Mouse (Mus musculus): Measurements from ENCODE around the gene Elmo1. TPM values are rescaled to one million over a fixed set of nuclear protein-coding genes. Genes with fewer than 3 reads are reported as not detected.

The Elmo1 gene
- total and polyA plus RNA-seq, 2 experiments from 2014 or later = 35.2 to 36.4 TPM

DNA sequence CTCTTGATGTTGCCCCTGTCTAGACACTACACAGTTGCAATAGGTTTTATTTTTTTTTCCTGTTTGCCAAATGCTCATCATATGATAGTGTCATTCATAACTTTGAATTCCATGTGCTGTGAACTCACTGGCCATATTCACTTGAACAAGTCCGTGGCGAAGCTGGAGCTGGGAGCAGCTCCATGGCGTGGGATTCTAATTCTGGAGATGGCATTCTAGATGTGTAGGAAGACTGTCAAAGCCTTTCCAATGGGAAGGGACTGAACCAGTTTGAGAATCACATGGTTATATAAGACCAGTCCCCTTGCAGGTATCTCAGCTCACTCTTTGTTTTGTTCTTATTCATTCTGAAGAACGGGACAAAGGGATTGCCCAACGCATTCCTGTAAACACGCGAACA is 211.4 kb downstream of the Elmo1 start:
- H3K9me3 ChIP-seq (ENCODE audit: low read length) = no peaks in the 10 kb centered on the region
- H3K27me3 ChIP-seq (ENCODE audit: insufficient read depth, low read length) = no peaks in the 10 kb centered on the region
- no peak overlapping the region for H3K9ac ChIP-seq (replicated peaks; ENCODE audit: low read length, poor library complexity, severe bottlenecking)
- TF ChIP-seq CTCF (IDR thresholded peaks at IDR 0.05) = no peak
- no peak overlapping the region for H3K4me2 ChIP-seq (ENCODE audit: low read depth, low read length, poor library complexity, severe bottlenecking)
- no peak overlapping the region for H3K4me3 ChIP-seq (ENCODE audit: low read depth, low read length)
- DNase-seq (ENCODE audit: low spot score) (no peak), ATAC-seq (ENCODE audit: low FRiP score) (no peak)
- H3K36me3 ChIP-seq (ENCODE audit: insufficient read depth, low read length) = no peaks in the 10 kb centered on the region
- H3K27ac ChIP-seq (ENCODE audit: low read depth, low read length) = no peak overlapping the region
- 0 out of 2 replicates have a peak, but pooled peaks cover 2% of the 10 kb centered on the region for H3K4me1 ChIP-seq (ENCODE audit: insufficient read depth, low read length)
- 95% methylated on average over 7 of the region's 7 CpGs for WGBS

DNA sequence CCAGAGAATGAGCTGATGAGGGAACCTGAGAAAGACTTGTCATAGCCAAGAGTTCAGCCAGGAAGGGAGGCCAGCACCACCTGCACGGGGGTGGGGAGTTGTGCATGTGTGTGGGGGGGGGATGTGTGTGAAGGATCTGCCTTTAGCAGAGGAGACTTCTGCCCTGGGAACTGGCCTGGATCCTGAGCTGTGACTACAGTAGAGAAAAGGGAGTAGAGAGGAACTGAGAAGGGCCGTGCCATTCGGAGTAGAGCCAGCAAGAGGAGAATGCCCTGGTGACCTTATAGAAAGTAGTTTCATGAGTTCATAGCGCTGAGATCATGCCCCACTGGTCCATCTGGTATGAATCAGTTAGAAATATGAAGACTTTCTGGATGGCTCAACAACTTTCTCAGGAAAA is 215.2 kb downstream of the Elmo1 start:
- Histone ChIP-seq H3K9me3 (ENCODE audit: low read length) (no peaks in the 10 kb centered on the region), H3K27ac (ENCODE audit: low read depth, low read length) (no peak overlapping the region), H3K9ac (replicated peaks; ENCODE audit: low read length, poor library complexity, severe bottlenecking) (no peak overlapping the region), H3K4me2 (ENCODE audit: low read depth, low read length, poor library complexity, severe bottlenecking) (no peak overlapping the region), H3K4me3 (ENCODE audit: low read depth, low read length) (no peak overlapping the region), H3K27me3 (ENCODE audit: insufficient read depth, low read length) (no peaks in the 10 kb centered on the region), H3K4me1 (ENCODE audit: insufficient read depth, low read length) (0 out of 2 replicates have a peak, but pooled peaks cover 2% of the 10 kb centered on the region), H3K36me3 (ENCODE audit: insufficient read depth, low read length) (no peaks in the 10 kb centered on the region)
- no peak for TF ChIP-seq CTCF (IDR thresholded peaks at IDR 0.05)
- ATAC-seq (ENCODE audit: low FRiP score) (no peak), DNase-seq (ENCODE audit: low spot score) (no peak)
- WGBS = 81% methylated on average over 4 of the region's 4 CpGs

DNA sequence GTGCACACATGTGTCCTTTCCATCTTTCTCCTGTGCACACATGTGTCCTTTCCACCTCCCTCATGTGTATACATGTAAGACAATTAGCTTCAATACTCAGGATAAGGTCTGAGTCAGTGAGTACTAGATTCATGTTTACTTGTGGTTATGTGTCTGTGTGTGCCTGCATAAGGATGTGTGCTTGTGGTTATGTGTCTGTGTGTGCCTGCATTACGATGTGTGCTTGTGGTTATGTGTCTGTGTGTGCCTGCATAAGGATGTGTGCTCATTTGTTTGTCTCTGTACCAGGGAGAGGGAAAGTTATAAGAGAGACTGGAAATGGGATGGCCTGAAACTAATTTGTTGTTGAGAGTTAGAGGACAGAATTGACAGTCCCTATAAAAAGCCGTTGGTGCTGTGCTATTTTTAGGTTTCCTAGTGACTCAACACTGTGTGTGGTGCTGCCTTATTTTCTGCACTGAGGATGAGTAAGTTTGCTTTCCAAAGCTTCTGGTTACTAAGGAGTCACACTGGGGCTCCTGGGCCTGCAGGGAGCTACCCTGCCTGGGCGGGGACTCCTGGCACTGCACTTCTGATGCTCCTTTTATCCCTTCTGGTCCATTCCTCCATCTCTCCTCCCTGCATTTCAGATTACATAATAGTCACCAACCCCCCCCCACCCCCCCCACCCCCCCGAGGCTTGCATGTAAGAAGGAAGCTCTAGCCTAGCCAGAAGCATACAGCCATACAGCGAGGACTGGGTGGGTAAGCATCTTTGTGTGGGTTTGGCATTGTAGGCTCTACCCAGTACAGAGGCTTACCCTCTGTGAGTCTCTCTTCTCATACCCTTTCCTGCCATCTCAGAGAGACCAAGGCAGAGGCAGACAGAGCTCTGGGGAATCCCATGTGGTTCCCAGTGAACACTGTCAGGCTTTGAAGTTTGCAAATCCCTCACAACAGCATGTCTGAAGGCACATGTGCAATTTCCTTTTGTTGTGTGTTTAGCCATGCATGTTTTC is 216.1 kb downstream of the Elmo1 start:
- Histone ChIP-seq H3K9me3 (ENCODE audit: low read length) (no peaks in the 10 kb centered on the region), H3K36me3 (ENCODE audit: insufficient read depth, low read length) (no peaks in the 10 kb centered on the region), H3K27me3 (ENCODE audit: insufficient read depth, low read length) (no peaks in the 10 kb centered on the region), H3K9ac (replicated peaks; ENCODE audit: low read length, poor library complexity, severe bottlenecking) (no peak overlapping the region), H3K4me3 (ENCODE audit: low read depth, low read length) (no peak overlapping the region), H3K27ac (ENCODE audit: low read depth, low read length) (no peak overlapping the region), H3K4me2 (ENCODE audit: low read depth, low read length, poor library complexity, severe bottlenecking) (no peak overlapping the region), H3K4me1 (ENCODE audit: insufficient read depth, low read length) (0 out of 2 replicates have a peak, but pooled peaks cover 2% of the 10 kb centered on the region)
- 43% methylated on average over 5 of the region's 5 CpGs for WGBS
- 0 out of 2 replicates have a peak, but pooled peaks have one; percentile 38 for ATAC-seq (ENCODE audit: low FRiP score)
- TF ChIP-seq CTCF (IDR thresholded peaks at IDR 0.05) = no peak
- no peak for DNase-seq (ENCODE audit: low spot score)

DNA sequence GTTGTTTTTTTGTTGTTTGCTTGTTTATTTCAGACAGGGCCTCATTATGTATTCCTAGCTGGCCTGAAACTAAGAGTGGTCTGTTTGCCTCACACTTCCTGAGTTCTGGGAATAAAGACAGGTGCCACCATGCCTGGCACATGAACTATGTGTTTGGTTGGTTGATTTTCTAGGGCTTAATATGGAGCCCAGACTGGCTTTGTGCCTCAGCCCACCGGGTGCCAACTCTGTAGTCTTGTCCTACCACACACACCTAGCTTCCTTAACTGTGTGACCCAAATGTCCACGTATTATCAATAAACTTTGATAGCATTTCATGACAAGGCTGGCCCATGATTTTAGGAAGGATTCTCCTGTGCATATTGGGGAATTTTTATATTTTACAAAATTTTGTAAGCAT is 217.0 kb downstream of the Elmo1 start:
- no peak overlapping the region for H3K4me2 ChIP-seq (ENCODE audit: low read depth, low read length, poor library complexity, severe bottlenecking)
- H3K4me3 ChIP-seq (ENCODE audit: low read depth, low read length) = no peak overlapping the region
- H3K27ac ChIP-seq (ENCODE audit: low read depth, low read length) = no peak overlapping the region
- WGBS = 80% methylated on average over 2 of the region's 2 CpGs
- DNase-seq (ENCODE audit: low spot score) (no peak), ATAC-seq (ENCODE audit: low FRiP score) (no peak)
- H3K9me3 ChIP-seq (ENCODE audit: low read length) = no peaks in the 10 kb centered on the region
- H3K9ac ChIP-seq (replicated peaks; ENCODE audit: low read length, poor library complexity, severe bottlenecking) = no peak overlapping the region
- no peak for TF ChIP-seq CTCF (IDR thresholded peaks at IDR 0.05)
- H3K4me1 ChIP-seq (ENCODE audit: insufficient read depth, low read length) = 0 out of 2 replicates have a peak, but pooled peaks cover 2% of the 10 kb centered on the region
- no peaks in the 10 kb centered on the region for H3K36me3 ChIP-seq (ENCODE audit: insufficient read depth, low read length)
- H3K27me3 ChIP-seq (ENCODE audit: insufficient read depth, low read length) = no peaks in the 10 kb centered on the region

DNA sequence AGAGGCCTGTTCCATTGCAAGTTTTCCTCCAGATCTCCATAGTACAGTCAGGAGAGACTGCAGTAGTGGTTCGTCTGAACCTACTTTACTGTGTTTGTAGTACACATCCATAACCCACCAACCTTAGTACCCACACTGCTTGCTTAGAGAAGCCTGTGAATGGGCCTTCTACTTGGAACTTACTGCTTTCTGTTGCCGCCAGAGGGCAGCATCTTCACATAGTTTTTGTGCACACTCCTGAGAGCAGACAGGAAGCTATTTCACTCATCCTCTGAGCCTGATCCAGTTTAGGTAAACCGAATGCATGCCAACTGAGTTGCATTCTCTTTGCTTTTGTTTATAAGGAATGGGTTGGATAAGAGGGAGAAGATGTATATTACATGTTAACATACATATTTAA is 221.2 kb downstream of the Elmo1 start:
- Histone ChIP-seq H3K36me3 (ENCODE audit: insufficient read depth, low read length) (no peaks in the 10 kb centered on the region), H3K27ac (ENCODE audit: low read depth, low read length) (no peak overlapping the region), H3K9ac (replicated peaks; ENCODE audit: low read length, poor library complexity, severe bottlenecking) (no peak overlapping the region), H3K27me3 (ENCODE audit: insufficient read depth, low read length) (no peaks in the 10 kb centered on the region), H3K4me1 (ENCODE audit: insufficient read depth, low read length) (0 out of 2 replicates have a peak, but pooled peaks cover under 1% of the 10 kb centered on the region), H3K4me2 (ENCODE audit: low read depth, low read length, poor library complexity, severe bottlenecking) (no peak overlapping the region), H3K4me3 (ENCODE audit: low read depth, low read length) (no peak overlapping the region), H3K9me3 (ENCODE audit: low read length) (no peaks in the 10 kb centered on the region)
- DNase-seq (ENCODE audit: low spot score) (peak; percentile 90), ATAC-seq (ENCODE audit: low FRiP score) (peak; percentile 84)
- TF ChIP-seq CTCF (IDR thresholded peaks at IDR 0.05) = peak; percentile 99
- WGBS = 10% methylated on average over 3 of the region's 3 CpGs

DNA sequence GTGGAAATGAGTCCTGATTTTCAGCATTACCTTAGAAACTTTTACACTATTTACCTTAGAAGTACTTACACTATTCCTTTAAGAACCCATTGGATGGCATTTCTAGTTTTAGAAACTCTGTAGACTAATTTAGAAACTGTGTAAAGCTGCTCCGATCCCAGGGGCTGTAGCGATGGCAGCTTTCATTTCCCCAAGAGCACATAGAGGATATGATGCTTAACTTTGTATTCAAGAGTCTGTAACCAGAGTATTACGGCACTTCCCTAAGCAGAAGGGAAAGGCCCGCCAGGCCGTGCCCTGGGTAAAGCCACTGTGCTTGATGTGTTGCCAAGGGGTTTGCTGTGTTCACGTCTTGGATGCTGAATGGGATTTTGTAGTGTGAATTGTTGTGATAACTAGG is 222.9 kb downstream of the Elmo1 start:
- ATAC-seq (ENCODE audit: low FRiP score) = no peak
- Histone ChIP-seq H3K9me3 (ENCODE audit: low read length) (no peaks in the 10 kb centered on the region), H3K4me3 (ENCODE audit: low read depth, low read length) (no peak overlapping the region), H3K27me3 (ENCODE audit: insufficient read depth, low read length) (no peaks in the 10 kb centered on the region), H3K4me2 (ENCODE audit: low read depth, low read length, poor library complexity, severe bottlenecking) (no peak overlapping the region), H3K27ac (ENCODE audit: low read depth, low read length) (no peak overlapping the region), H3K4me1 (ENCODE audit: insufficient read depth, low read length) (no peaks in the 10 kb centered on the region), H3K9ac (replicated peaks; ENCODE audit: low read length, poor library complexity, severe bottlenecking) (no peak overlapping the region), H3K36me3 (ENCODE audit: insufficient read depth, low read length) (no peaks in the 10 kb centered on the region)
- no peak for TF ChIP-seq CTCF (IDR thresholded peaks at IDR 0.05)
- no peak for DNase-seq (ENCODE audit: low spot score)
- WGBS = 66% methylated on average over 6 of the region's 6 CpGs
